Comparison of ENCODE assay signal across 7 mouse cellular contexts in genomic region chr6:72355066-72355911, GRCm38 (mm10). TPM values are rescaled to one million over a fixed set of nuclear protein-coding genes. Genes with fewer than 3 reads are reported as not detected.
DNase-seq lines count a peak whose midpoint lies in the region; ATAC-seq lines count a peak whose summit lies in the region.

Tmem150a (plus strand) TSS chr6:72355447.

- no peak within 1 kb of the TSS for H3K27ac ChIP-seq in intestine, embryonic 15.5 days
- H3K27ac ChIP-seq in limb, embryonic 10.5 days: peak within 1 kb of the TSS; percentile 82
- no peak within 1 kb of the TSS for H3K27ac ChIP-seq in midbrain, embryonic 11.5 days (ENCODE audit: low read depth, low read length)

- no peaks in the 10 kb centered on the region for H3K27me3 ChIP-seq in intestine, embryonic 15.5 days (replicated peaks)
- H3K27me3 ChIP-seq in limb, embryonic 10.5 days (ENCODE audit: low read depth, poor library complexity, severe bottlenecking): no peaks in the 10 kb centered on the region
- no peaks in the 10 kb centered on the region for H3K27me3 ChIP-seq in midbrain, embryonic 11.5 days (ENCODE audit: control insufficient read depth, insufficient read depth, low read length)

- peak; percentile 92 for ATAC-seq in intestine, embryonic 15.5 days
- ATAC-seq in midbrain, embryonic 11.5 days (ENCODE audit: low FRiP score): peak; percentile 94

- H3K36me3 ChIP-seq in intestine, embryonic 15.5 days: no peaks in the 10 kb centered on the region; the same call in 1 of the 2 replicates
- peaks cover 48% of the 10 kb centered on the region for H3K36me3 ChIP-seq in limb, embryonic 10.5 days
- H3K36me3 ChIP-seq in midbrain, embryonic 11.5 days (ENCODE audit: control insufficient read depth, insufficient read depth, low read length): peaks cover 4% of the 10 kb centered on the region; the same call in 1 of the 2 replicates

- H3K9me3 ChIP-seq in intestine, embryonic 15.5 days: no peaks in the 10 kb centered on the region
- H3K9me3 ChIP-seq in limb, embryonic 10.5 days (replicated peaks): no peaks in the 10 kb centered on the region
- H3K9me3 ChIP-seq in midbrain, embryonic 11.5 days (ENCODE audit: control insufficient read depth, low read length): no peaks in the 10 kb centered on the region

- WGBS in intestine, embryonic 15.5 days: under 1% methylated on average over 71 of the region's 71 CpGs
- WGBS in limb, embryonic 10.5 days: under 1% methylated on average over 71 of the region's 71 CpGs
- WGBS in midbrain, embryonic 11.5 days: under 1% methylated on average over 71 of the region's 71 CpGs

- peak; percentile 75 to 77 for DNase-seq in adrenal gland, adult 18-20 months (ENCODE audit: low spot score in 2 of 2)
- DNase-seq in embryo, embryonic 10.5 days (ENCODE audit: low spot score): peak; percentile 85
- peak; percentile 73 to 85 for DNase-seq in gastrocnemius, postnatal 4 days (ENCODE audit: low spot score in 2 of 2)
- DNase-seq in limb, embryonic 10.5 days (ENCODE audit: low spot score): peak; percentile 87
- DNase-seq in midbrain, embryonic 11.5 days (ENCODE audit: low spot score, missing footprints): peak; percentile 96
- DNase-seq in skeletal muscle tissue, adult 2 months (ENCODE audit: low read depth, low spot score): peak; percentile 94

- peak within 1 kb of the TSS; percentile 55 for H3K4me3 ChIP-seq in intestine, embryonic 15.5 days (replicated peaks)
- H3K4me3 ChIP-seq in limb, embryonic 10.5 days: peak within 1 kb of the TSS; percentile 70
- peak within 1 kb of the TSS; percentile 47 for H3K4me3 ChIP-seq in midbrain, embryonic 11.5 days (ENCODE audit: low read depth, low read length)

- H3K4me2 ChIP-seq in intestine, embryonic 15.5 days (replicated peaks): peak within 1 kb of the TSS; percentile 87
- peak within 1 kb of the TSS; percentile 93 for H3K4me2 ChIP-seq in midbrain, embryonic 11.5 days

- H3K9ac ChIP-seq in intestine, embryonic 15.5 days: peak within 1 kb of the TSS; percentile 60
- H3K9ac ChIP-seq in midbrain, embryonic 11.5 days (ENCODE audit: low read length): peak within 1 kb of the TSS; percentile 68

- H3K4me1 ChIP-seq in intestine, embryonic 15.5 days (replicated peaks): peaks cover 28% of the 10 kb centered on the region
- H3K4me1 ChIP-seq in limb, embryonic 10.5 days: peaks cover 44% of the 10 kb centered on the region
- peaks cover 6% of the 10 kb centered on the region for H3K4me1 ChIP-seq in midbrain, embryonic 11.5 days (ENCODE audit: control insufficient read depth, insufficient read depth, low read length)

RNA-seq across cellular contexts. Expression of gene Tmem150a, which starts in this region (rescaled TPM):
- 10 to 100 TPM; 24.3 to 24.4 TPM for total RNA-seq in adrenal gland, adult 18-20 months (2021)
- total RNA-seq in gastrocnemius, postnatal 4 days (2021): 10 to 100 TPM in 1 of 2 experiments, 1 to 10 TPM in 1; 9.4 to 10.2 TPM
- 11.3 and 14.4 TPM in 2 replicates for polyA plus RNA-seq in intestine, embryonic 15.5 days (2015; fragmentation: Nextera tagmentation; extraction: Ambion mirVana)
- polyA plus RNA-seq in limb, embryonic 10.5 days (2016; fragmentation: Nextera tagmentation; extraction: Ambion mirVana): 9.9 and 10.3 TPM in 2 replicates
- polyA plus RNA-seq in midbrain, embryonic 11.5 days (2014; fragmentation: Nextera tagmentation; extraction: Ambion mirVana): 6.2 and 6.5 TPM in 2 replicates
